ENCODE assay signal across 8 mouse cellular contexts in the genomic region with DNA sequence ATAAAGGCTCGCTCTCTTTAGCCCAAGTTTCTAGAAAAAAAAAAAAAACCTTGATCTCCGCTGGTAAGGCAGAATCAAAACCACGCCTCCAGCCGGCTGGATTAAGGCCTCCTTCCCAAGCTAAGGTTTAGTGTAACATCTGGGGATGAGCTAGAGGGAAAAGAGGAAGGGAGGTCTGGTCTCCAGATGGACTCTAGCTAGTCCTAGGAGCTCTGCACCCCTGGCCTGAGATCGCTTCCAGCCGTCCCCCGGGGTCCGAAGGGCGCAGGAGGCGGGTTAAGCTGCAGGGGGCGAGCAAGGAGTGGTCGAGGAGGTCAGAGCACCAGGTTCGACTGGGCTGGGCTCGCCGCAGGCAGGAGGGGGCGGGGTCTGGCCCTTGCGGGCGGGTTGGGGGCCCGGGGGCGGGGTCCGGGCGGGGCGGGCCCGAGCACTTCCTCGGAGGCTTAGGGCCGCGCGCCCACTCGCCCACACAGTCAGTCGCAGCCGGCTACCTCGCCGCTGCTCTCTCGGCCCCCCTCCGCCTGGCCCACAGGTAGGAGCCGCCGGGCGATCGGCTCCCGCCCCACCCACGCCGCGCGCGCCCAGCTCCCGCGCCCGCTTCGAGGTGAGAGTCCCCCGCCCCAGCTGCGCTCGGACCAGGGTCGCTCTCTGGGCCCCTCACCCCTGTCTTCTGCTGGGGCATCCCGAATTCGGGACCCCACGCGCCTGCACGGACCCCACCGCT. TPM values are rescaled to one million over a fixed set of nuclear protein-coding genes. Genes with fewer than 3 reads are reported as not detected.
DNase-seq lines count a peak whose midpoint lies in the region; ATAC-seq and TF ChIP-seq lines count a peak whose summit lies in the region.

A gene (plus strand): TSS at position 454 of the 724 bp plus-strand sequence.

- peaks cover 35% of the 10 kb centered on the region for H3K4me1 ChIP-seq in heart, embryonic 11.5 days (ENCODE audit: control insufficient read depth, insufficient read depth, low read length)
- H3K4me1 ChIP-seq in kidney, embryonic 14.5 days (ENCODE audit: control insufficient read depth, insufficient read depth, low read length), result peaks cover 45% of the 10 kb centered on the region
- H3K4me1 ChIP-seq in small intestine, adult 2 months (ENCODE audit: control insufficient read depth, insufficient read depth, insufficient read length, low read length), result peaks cover 19% of the 10 kb centered on the region

- TF ChIP-seq POLR2A in small intestine, adult 2 months (IDR thresholded peaks at IDR 0.05; ENCODE audit: low read depth, low read length), result peak; percentile 21; the same call in 1 of the 2 replicates

- peak within 1 kb of the TSS; percentile 57 for H3K4me3 ChIP-seq in left cerebral cortex, adult 2 months
- peak within 1 kb of the TSS; percentile 90 for H3K4me3 ChIP-seq in heart, embryonic 11.5 days (ENCODE audit: low read depth, low read length)
- peak within 1 kb of the TSS; percentile 82 for H3K4me3 ChIP-seq in kidney, embryonic 14.5 days (ENCODE audit: low read length)
- peak within 1 kb of the TSS; percentile 66 for H3K4me3 ChIP-seq in small intestine, adult 2 months (ENCODE audit: low read depth, low read length)

- peak; percentile 67 for ATAC-seq in heart, embryonic 11.5 days (replicated peaks; ENCODE audit: insufficient number of reproducible peaks, low FRiP score, low TSS enrichment)
- ATAC-seq in kidney, embryonic 14.5 days (ENCODE audit: low FRiP score, low TSS enrichment), result peak; percentile 82

- H3K27ac ChIP-seq in left cerebral cortex, adult 2 months, result peak within 1 kb of the TSS; percentile 18; the same call in 1 of the 2 replicates
- H3K27ac ChIP-seq in heart, embryonic 11.5 days (ENCODE audit: low read depth, low read length), result peak within 1 kb of the TSS; percentile 62
- H3K27ac ChIP-seq in kidney, embryonic 14.5 days (ENCODE audit: low read depth, low read length), result peak within 1 kb of the TSS; percentile 83
- H3K27ac ChIP-seq in small intestine, adult 2 months (ENCODE audit: insufficient read depth, low read depth, low read length), result peak within 1 kb of the TSS; percentile 23; the same call in 1 of the 2 replicates

- peak within 1 kb of the TSS; percentile 94 for H3K4me2 ChIP-seq in heart, embryonic 11.5 days
- peak within 1 kb of the TSS; percentile 92 for H3K4me2 ChIP-seq in kidney, embryonic 14.5 days (replicated peaks; ENCODE audit: low read depth, low read length)

- no peaks in the 10 kb centered on the region for H3K36me3 ChIP-seq in heart, embryonic 11.5 days (ENCODE audit: control insufficient read depth, insufficient read depth, low read length)
- no peaks in the 10 kb centered on the region for H3K36me3 ChIP-seq in kidney, embryonic 14.5 days (ENCODE audit: control insufficient read depth, insufficient read depth, low read length)
- no peaks in the 10 kb centered on the region for H3K36me3 ChIP-seq in small intestine, adult 2 months (ENCODE audit: control insufficient read depth, insufficient read depth, low read length)

- H3K9me3 ChIP-seq in heart, embryonic 11.5 days (replicated peaks; ENCODE audit: control insufficient read depth, low read length), result no peaks in the 10 kb centered on the region
- no peaks in the 10 kb centered on the region for H3K9me3 ChIP-seq in kidney, embryonic 14.5 days (ENCODE audit: control insufficient read depth, low read length)

- no peak for TF ChIP-seq CTCF in left cerebral cortex, adult 2 months (IDR thresholded peaks at IDR 0.05)
- no peak for TF ChIP-seq CTCF in small intestine, adult 2 months (IDR thresholded peaks at IDR 0.05; ENCODE audit: extremely low read depth, insufficient read length, insufficient replicate concordance, low read depth, low read length)

- DNase-seq in left cerebral cortex, adult 2 months (ENCODE audit: extremely low spot score in 1 of 2, low spot score in 2 of 2), result no peak
- DNase-seq in left cerebral cortex, postnatal 36 days (ENCODE audit: low spot score in 2 of 2), result no peak
- DNase-seq in embryo, embryonic 9.5 days (ENCODE audit: extremely low spot score), result peak; percentile 91
- peak; percentile 41 for DNase-seq in lung, postnatal 25 days (ENCODE audit: low spot score)
- no peak for DNase-seq in frontal cortex, postnatal 14 days (ENCODE audit: low spot score in 2 of 2)

- WGBS in heart, embryonic 11.5 days (ENCODE audit: insufficient replicate concordance), result under 1% methylated on average over 51 of the region's 59 CpGs
- WGBS in kidney, embryonic 14.5 days, result under 1% methylated on average over 54 of the region's 59 CpGs
- WGBS in small intestine, adult 2 months, result 1% methylated on average over 59 of the region's 59 CpGs

- peak within 1 kb of the TSS; percentile 86 for H3K9ac ChIP-seq in heart, embryonic 11.5 days (ENCODE audit: low read depth, low read length)
- H3K9ac ChIP-seq in kidney, embryonic 14.5 days (ENCODE audit: low read depth, low read length), result peak within 1 kb of the TSS; percentile 85

- peaks cover 6% of the 10 kb centered on the region for H3K27me3 ChIP-seq in heart, embryonic 11.5 days (ENCODE audit: control insufficient read depth, insufficient read depth, low read length)
- H3K27me3 ChIP-seq in kidney, embryonic 14.5 days (ENCODE audit: control insufficient read depth, insufficient read depth, low read length), result no peaks in the 10 kb centered on the region
- no peaks in the 10 kb centered on the region for H3K27me3 ChIP-seq in small intestine, adult 2 months (ENCODE audit: control insufficient read depth, insufficient read depth, low read length)

- intact Hi-C loops in left cerebral cortex, adult 2 months (cut with DNase I), result no loop called here
- intact Hi-C loops in left cerebral cortex, postnatal 36 days (cut with DNase I), result no loop called here

RNA-seq across cellular contexts. Expression of the gene that starts here (rescaled TPM):
- 1 to 10 TPM; 1.4 to 2.2 TPM for total RNA-seq in left cerebral cortex, adult 2 months (2021)
- 1 to 10 TPM; 1.6 to 1.9 TPM for total RNA-seq in left cerebral cortex, postnatal 36 days (2021)
- polyA plus RNA-seq in heart, embryonic 11.5 days (2014; fragmentation: Nextera tagmentation; extraction: Ambion mirVana), result 6.3 and 6.4 TPM in 2 replicates
- polyA plus RNA-seq in kidney, embryonic 14.5 days (2014; fragmentation: Nextera tagmentation; extraction: Ambion mirVana), result 9.5 and 9.7 TPM in 2 replicates
- polyA plus RNA-seq in small intestine, adult 2 months (2012; rRNA removed), result 6.8 and 9.2 TPM in 2 replicates

Comparison
In these comparisons a context has a peak if more than half of its experiments do, and no peak if none do; other contexts are left out.
1. DNase-seq: peak in embryo, embryonic 9.5 days (single experiment) and lung, postnatal 25 days (single experiment); none in left cerebral cortex, adult 2 months (0 of 2), left cerebral cortex, postnatal 36 days (0 of 2) and frontal cortex, postnatal 14 days (0 of 2).
2. H3K27ac ChIP-seq: peak in every context shown above with its lines; median percentile 83 in kidney, embryonic 14.5 days; 62 in heart, embryonic 11.5 days; 23 in small intestine, adult 2 months; 18 in left cerebral cortex, adult 2 months.
3. Peak in every context shown above with its lines, with median percentiles within 50 percentile points of each other: H3K4me3 ChIP-seq.